Mouse (Mus musculus) ovary, postnatal 10 days (tissue): ENCODE data around the gene A630023A22Rik.
A peak's percentile ranks its signal among the peaks of the same experiment; 100 is the strongest.

Source experiments
- DNase-seq: peaks from one replicate; pipeline ENCODE4 v3.0.0; 2022; ENCODE audit warnings: low spot score

The A630023A22Rik gene

DNA sequence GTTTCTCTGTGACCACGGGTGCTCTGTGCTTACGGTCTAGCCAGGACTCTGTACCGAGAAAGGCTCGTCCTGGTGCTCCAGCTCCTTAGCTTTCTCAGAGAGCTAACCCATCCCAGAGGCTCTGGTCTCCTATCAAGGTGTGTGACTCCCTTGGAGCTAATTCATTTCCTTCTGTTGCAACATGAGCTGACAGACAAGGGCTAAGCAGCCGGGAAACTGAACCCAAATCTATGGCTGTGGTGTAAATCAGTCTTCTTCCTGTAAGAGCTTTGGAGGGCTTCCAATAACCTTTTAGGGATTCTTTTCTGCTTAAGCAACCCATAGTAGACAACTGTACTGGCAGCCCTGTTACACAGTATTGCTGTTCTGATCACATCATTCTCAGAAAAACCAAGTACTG lies at the start of gene A630023A22Rik:
A630023A22Rik (minus strand) TSS at position 154 of the 400 bp plus-strand sequence.
- DNase-seq, result no peak

DNA sequence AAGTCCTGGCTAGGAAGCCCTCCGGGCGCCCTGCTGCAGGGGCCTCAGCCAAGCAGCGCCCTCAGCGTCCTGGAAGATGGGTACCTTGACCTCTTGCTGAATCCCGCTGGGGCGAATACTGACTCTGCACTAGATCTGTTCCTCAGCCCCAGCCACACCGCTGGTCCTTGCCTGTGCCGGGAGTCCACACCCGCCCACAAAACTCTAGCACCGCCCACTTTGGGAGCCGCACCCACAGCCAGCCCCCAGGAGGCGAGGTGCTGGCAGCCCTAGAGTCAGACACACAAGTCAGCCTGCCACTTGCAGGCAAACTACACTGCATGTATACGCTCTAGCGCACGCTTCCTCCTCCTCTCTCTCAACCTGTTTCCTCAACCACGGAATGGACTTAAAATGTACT lies 49.8 kb upstream of the A630023A22Rik start, which contains the start of gene Npy4r:
Npy4r (minus strand) TSS at position 148 of the 400 bp plus-strand sequence.
- peak; percentile 24 for DNase-seq

DNA sequence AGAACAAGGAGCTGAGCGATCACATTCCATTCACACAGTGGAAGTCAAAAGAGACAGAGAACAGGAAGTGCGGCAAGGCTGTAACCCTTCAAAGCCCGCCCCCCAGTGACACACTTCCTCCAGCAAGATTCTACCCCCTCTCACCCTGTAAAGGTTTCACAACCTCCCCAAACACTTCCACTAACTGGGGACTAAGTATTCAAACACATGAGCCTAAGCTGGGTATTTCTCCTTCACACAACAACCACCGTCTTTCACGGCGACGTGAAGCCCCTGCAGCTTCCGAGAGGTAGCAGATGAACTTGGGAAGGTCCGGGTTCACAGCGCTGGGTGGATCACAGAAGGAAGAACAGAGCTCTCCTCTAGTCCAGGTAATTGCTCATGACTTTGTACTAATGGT lies 40.4 kb upstream of the A630023A22Rik start:
- DNase-seq, result no peak

DNA sequence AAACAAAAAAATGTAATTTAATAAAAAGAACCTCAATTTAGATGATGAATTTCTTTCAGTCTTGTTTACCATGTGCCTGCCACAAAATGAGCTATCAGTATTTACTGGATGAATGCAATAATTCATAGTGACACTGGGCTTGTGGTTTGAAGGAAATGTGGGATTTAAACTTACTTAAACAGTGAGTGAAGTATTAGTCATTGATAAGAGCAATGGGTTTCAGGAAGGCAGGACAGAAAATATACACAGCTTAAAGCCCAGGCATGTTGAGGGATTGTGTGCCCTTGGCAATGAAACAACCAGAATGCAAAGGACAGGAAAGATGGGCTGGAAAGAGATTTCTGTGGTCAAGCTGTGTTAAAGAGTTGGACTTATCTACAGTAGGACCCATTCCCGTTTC lies 39.8 kb upstream of the A630023A22Rik start:
- no peak for DNase-seq

DNA sequence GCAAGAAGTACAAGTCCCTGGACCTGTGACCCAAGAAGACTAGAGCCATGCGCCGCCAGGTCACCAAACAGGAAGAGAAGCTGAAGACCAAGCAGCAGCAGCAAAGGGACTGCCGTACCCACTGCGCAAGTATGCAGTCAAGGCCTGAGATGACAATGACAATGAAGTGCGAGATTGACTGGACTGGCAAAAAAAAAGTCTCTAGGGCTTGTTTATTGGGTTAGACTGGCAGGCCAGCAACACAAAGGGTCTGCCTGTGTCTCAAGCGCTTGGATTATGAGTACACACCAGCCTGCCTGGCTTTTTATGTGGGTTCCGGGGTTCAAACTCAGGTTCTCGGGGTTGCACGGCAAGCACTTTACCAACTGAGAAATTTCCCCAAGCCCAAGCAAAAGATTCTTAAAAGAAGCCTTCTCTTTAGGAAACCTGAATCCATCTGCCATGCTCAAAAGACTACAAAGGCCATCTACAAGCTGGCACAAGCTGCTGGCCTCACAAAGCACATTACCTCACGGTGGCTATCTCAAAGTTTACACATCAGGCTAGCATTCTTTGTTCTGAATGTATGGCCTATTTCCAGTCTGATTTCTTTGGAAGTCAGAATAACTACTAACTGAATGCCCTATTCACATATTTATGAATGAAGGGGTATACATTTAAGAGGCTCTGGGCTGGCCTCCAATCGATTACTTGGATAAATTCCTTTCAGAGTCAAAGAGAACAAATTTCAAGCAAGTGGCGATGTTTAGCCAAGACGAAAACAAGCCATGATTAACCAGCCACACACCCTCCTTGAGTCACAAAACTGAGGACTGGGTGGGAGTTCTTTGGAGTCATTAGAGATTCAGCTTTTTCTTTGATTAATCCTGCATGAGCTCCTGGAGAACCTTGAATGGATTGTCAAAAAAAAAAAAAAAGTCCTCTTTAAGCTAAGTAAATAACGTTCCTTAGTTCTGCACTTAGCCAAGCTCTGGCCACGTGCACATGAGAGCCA lies 37.4 kb upstream of the A630023A22Rik start:
- DNase-seq, result no peak

DNA sequence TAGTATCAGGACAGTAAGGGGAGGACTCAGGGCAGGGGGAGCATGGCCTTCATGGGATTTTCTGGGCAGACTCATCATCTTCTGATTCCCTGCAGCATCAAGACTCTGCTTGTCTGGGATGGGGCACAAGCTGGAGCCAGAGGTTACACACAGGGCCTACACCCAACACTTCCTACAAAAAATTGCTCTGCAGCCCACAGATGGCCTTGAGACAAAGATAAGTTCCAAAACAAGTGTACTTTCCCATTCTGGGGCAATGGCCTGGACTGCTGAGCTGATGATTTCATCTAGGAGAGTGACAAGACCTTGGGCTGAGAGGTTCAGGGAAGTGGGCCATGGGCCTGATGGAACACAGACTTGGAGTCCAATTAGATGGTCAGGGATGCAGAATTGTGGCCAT lies 32.8 kb upstream of the A630023A22Rik start:
- no peak for DNase-seq

DNA sequence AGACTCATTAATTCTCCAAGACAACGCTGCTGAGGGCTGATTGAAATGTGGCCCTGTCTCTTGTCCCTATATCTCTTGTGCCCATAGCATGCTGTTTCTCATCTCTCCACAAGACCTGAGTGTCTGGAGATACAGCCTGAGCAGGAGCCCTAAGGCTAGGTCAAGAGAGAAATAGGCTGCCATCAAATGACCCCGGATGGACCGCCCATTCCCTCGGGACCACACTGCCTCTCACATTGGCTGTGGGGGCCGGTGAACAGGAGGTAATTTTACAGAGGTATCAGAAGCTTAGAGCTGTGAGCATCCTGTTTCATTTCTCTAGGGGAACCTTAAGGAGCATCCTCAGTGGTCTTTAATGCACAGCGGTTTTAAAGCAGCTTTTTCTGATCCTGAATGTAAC lies 28.7 kb upstream of the A630023A22Rik start:
- DNase-seq, result no peak

DNA sequence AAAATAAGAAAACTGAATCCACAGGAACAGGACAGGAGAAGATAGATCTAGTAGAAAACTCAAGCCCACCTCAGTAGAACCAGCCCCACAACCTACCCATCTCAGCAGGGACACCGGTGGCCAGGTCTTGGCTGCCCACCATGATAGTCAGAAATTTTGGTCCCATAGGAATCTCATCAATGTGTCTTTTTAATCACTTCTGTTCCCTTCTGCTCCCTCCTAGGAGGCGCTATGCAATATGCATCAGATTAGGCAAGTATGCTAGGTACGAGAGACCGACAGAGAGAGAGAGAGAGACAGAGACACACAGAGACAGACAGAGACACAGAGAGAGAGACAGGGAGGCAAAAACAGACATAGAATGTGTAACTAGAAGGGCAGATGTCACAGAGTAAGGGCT lies 19.1 kb upstream of the A630023A22Rik start:
- no peak for DNase-seq

DNA sequence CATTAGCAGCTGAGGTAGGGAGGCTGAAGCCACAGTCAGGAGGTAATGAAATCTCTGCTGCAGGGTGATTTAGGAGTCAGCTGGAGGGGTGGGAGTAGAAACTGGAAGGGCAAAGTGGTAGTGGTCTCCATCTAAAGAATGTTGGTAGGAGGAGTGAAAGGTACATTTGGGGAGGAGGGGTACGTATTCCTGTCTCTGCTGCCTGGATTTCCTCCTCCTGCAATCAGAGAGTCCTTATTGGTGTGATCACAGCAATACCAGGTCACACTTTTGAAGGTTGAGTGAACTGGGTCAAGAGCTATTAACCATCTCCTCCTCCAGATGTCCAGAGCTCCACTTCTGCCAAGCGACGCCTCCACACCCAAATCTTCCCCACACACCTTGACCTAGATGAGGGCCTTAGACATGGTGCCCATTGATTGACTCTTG lies 18.4 kb upstream of the A630023A22Rik start:
- DNase-seq, result no peak

DNA sequence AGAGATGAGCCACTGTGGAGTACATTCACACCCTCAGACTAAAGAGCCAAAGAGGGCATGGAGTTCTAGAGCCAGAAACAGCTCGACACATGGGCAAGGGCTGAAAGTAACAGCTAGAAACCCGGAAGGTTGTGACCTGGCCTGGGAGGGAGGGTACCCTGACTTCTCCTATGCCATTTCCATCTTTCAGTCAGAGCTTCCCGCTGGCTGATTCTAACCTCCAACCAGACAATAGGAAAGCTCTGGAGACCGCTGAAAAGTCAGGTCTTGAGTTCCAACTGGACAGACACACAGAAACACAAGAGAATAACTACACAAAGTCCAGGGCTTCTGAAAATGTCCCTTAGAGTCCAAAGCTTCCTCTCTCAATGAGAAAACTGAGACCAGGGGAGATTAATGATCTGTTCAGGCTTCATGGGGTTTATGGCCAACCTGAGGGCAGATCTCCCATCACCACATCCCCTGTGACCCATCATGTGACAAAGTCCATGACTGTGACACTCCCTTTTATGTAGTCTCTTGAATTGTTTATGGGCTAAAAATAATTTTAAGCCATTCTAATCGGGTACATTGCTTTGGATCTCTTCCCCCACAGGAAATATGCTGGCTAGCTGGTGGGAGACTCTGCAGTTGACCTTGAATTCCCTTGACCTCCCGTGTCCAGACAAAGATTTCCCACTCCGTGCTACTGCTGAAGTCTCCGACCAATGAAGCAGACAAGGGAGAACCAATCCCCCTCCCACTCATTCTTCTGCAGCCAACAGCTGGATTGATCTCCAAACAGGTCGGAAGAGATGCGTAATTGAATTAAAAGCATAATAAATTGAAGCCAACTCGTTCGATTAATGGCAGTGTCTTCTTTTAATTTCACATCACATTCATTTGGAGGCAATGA lies 17.7 kb upstream of the A630023A22Rik start:
- DNase-seq, result no peak

DNA sequence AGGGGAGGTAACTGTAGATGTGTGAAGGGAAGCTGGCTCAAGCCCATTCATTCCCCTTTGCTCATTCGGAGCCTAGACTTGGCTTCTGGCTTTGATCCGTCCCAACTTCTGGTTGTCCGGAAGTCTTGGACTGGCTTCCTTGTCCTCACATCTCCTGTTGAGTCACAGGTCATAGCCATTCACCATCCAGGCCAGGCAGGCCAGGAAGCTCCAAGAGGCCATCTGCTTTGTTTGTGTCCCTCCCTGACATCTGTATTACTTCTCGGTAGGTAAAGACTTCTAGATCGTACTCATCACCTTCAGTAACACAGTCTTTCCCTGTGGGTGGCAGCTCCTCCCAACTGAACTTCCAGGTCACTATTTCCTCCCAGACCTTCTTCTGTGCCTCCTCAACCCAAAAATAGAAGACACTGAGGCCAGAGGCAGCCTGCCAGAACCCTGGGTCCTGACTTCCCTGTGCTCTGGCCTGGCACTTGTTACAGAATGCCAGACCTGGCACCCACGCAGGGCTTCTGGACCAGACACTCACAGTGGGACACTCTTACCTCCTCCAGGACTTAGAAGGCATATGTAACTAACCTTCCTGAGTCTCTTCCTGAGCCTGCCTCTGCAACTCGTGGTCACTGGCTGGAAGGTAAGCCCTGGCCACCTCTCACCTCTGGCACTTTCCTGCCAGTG lies 16.6 kb upstream of the A630023A22Rik start:
- DNase-seq, result no peak

DNA sequence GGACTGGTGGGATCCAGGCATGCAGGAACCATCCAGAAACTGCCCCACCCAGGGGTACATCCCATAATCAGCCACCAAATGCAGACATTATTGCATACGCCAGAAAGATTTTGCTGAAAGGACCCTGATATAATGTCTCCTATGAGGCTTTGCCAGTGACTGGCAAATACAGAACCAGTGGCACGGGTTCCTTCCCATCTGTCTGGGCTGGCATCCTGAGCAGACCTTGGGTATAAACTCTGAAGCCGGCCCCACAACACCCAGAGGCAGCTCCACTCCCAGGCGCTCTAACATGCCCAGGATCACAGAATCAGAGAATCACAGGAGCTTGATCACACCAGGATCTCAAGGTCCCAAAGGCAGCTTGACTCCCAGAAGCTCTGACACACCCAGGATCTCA lies 11.8 kb upstream of the A630023A22Rik start:
- no peak for DNase-seq

DNA sequence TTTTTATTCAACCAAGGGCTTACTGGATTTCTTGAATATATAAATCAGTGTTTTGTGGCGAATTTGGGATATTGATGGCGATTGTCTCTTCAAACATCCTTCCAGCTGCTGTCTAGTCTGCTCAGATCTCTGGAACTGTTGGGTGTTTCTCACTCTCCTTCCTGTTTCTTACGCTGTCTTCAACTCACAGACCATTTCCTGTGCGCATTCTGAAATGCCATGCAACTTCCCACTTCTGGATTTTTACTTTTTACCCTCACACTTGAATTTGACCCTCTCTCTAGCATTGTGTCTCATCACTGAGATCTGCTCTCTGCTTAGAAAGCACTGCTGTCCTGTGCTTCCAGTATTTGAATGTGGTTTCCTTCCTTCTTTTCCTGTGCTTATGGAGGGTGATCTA lies 5.0 kb upstream of the A630023A22Rik start:
- DNase-seq, result no peak

DNA sequence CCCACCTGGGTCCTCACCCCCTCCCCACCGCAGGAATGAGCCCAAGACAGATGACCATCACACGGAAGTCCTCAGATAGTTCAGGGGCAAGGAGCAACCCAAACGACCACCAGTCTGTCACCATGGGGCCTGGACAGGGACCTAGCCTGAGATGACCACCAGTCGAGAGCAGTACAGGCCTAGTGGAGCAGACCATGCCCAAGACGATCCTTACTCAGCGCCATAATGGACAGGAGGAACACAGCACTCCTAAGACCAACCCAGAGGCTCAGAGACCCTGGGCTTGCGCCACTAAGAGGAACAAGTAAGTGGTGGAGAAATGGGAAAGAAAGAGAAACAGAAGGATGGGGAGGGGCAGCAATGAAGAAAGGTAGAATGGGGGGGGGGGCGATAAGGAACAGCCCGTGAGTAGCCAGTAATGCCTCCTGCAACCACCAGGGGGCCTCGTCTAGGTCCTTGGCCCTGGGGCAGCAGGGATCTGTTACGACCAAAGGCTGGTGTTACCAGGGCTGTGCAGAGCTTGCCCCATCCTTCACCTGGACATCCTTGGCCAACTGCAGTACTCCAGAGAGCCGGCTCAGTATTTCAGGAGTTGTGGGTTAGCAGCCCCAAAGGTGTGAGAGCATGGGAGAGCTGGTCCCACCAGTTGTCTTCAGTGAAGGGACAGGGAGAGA lies 4.0 kb upstream of the A630023A22Rik start:
- DNase-seq, result no peak

DNA sequence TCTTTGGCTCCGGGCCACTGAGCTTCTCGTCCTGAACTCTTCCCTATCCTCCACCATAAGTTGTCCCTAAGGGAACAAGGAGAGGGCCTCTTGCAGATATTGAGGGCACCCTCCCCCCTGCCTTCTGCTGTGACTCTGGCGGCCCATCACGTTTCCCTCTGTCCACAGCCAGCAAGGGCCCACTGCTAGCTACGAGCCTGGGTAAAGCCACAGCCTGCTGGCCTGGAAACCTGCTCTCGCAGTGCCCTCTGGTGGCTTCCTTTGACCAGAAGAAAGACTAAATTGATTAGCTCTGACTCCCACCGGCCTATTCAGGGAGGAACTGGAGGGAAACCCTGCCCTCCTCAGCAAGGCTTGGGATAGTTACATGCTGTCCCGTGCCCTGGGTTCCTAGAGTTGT lies 2.3 kb upstream of the A630023A22Rik start:
- peak; percentile 49 for DNase-seq

DNA sequence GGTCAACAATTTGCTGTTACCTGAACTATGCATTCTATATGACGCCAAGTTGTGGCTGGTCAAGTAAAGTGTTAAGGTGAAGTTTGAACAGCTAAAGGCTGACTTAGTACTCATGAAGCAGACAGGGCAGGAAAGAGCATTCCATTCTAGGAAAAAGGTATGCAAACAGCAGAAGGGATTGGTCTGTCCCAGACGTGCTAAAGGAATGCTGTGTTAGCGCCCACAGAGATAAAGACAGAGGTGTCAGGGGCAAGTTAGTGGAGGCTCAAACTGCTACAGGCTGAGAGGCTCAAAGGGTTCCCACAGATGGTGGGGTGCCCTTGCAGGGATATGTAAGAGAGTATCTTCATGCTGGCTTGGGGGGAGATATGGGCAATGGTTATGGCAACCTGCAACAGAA lies 1.3 kb upstream of the A630023A22Rik start:
- no peak for DNase-seq

DNA sequence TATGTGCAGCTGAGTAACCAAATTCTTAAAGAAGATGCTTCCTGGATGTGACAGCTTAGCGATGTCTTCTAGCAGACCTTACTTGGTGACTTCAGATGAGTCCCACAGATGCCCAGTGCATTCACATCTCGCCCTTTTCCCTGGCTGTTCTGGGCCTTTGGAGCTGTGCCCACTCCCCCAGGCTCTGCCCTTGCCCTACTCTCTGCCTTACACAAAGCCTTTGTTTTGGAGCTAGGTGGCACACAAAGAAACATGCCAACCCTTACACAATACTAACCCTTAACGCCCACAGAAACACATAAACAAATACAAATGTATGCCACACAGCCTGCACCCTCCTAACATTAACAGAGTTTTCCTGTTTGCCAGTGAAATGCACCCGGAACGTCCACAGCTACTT lies 6.4 kb downstream of the A630023A22Rik start:
- DNase-seq, result no peak

DNA sequence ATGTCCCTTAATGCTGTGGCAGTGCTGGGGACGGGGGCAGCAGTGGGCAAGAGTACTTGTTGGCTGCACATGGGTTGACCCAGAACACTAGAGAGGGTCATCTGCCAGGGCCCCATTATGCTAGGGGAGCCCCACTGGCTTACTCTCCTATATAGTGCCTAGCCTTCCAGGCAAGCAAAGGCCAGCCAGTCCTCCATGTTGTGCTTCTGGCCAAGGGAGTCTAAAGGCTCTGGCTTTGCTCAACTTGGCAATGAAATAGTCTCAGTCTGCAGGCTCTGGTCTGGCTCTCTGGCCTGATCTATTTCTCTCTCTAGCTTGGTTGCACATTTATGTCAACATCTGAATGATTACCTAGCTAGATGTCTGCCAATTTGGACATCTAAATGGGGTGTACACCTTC lies 9.7 kb downstream of the A630023A22Rik start:
- DNase-seq, result no peak

DNA sequence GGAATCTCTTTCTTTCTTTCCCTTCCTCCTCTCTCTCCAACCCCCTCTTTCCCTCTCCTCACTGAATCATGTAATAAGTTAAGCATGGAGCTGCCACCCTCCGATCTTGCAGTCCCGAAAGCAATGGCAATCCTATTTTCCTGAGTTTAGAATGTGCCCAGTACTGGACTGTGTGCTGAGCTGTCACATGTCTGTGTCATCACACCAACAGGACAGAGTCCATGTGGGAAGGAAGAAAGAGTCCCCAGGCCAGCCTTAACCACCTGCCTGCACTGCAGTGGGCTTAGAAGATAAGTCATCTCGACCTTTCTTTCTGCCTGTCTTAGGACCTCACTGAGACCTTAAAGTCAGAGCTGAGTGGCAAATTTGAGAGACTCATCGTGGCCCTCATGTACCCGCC lies 11.1 kb downstream of the A630023A22Rik start:
- DNase-seq, result no peak

DNA sequence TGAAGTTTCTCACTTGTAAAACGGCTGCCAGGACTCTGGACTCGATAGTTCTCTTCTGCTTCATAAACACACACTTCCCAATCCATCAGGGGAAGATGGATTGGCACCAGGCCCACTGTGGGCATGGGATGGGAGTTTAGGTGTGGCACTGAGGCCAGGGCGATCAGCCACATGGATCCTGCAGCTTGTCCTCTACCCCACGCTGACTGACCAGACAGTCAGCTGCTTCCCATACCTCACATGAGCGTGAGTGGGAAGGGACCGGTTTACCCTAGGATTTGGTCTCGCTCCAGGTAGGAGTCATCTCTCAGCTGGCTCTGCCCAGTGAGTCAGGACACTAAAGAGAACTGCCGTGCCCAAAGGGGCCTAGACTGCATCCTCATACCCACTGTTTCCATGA lies 12.8 kb downstream of the A630023A22Rik start:
- no peak for DNase-seq

DNA sequence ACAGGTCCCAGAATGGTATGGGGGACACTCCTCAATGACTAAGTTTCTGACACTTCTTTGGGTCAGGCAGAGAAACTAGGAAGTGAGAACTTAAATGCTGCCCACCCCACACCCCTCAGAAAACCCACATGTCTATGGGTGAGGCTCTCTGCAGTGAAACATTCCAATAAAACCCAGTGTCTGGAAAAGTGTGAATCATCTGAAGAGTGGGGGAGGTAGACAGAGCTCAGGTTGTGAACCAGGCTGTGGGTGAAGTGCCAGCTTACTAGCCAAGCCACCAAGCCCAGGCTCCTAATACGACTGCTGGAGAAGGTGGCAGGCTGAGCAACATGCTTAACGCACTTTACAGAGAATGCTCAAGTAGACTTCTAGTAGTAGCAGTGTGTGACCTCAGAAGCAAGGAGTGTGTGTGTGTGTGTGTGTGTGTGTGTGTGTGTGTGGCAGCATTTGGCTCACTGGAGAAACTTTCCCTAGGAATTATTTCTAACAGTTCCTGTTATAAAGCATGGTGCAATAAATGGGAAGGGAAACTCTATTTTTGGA lies 14.6 kb downstream of the A630023A22Rik start:
- no peak for DNase-seq
